Mouse (Mus musculus): ENCODE results near the gene Alg12.

- no peak for TF ChIP-seq CTCF (IDR thresholded peaks at IDR 0.05; ENCODE audit: extremely low read depth, insufficient read depth, low read length)
- TF ChIP-seq POLR2A (IDR thresholded peaks at IDR 0.05; ENCODE audit: extremely low read depth, insufficient read depth, low read length): no peak
Observed at GRCm38 (mm10) chr15:88858707-88859106, 39.6 kb upstream of the Alg12 start.
